Mouse (Mus musculus): ENCODE data around the gene 1110051M20Rik. TPM values are rescaled to one million over a fixed set of nuclear protein-coding genes. Genes with fewer than 3 reads are reported as not detected.

1110051M20Rik gene
- polyA plus RNA-seq, 1 experiment, result not detected

DNA sequence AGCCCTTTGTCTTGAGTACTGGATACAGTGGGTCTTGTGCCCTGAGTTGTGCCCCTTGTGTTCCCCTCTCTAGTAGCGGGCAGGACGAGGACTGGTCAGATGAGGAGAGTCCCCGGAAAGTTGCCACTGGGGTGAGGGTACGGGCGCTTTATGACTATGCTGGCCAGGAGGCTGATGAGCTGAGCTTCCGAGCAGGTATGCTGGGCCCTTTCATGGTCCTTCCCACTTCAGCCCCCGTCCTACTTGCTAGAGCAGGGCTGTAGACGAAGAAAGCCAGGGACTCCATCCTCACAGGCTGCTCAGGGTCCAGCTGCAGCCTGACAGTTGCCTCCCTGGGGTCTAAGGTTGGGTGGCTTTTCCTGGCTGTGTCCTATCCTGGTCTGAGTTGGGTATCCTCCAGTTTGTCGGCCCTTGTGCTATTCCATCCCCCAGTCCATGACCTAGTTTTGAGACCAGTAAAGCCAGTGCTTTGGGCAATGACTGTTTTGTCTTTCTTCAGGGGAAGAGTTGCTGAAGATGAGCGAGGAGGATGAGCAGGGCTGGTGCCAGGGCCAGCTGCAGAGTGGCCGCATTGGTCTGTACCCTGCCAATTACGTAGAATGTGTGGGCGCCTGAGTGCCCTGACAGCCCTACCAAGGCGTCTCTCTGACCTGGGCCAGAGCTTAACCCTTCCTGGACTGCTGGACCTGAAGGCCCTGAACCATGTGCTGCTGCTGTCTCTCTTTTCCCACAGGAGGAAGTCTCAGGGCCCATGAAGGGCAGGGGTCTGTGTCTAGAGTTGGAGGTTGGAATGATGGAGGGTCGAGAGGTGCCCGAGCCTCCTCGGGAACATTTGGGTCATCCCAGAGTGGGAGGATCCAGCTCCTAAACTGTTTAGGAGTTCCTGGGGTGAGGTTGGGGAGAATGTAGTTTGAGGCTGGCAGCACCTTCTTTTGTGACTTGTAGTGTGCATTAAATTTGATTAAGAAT lies 180.5 kb downstream of the 1110051M20Rik start:
- Histone ChIP-seq H3K4me3 (ENCODE audit: insufficient read depth, low read depth, low read length) (peak overlapping the region; percentile 71), H3K4me1 (ENCODE audit: control insufficient read depth, insufficient read depth, low read length) (peaks cover 10% of the 10 kb centered on the region), H3K27ac (ENCODE audit: insufficient read depth, low read depth, low read length) (peak overlapping the region; percentile 68; the same call in 1 of the 2 replicates)
- no peak for TF ChIP-seq CTCF (IDR thresholded peaks at IDR 0.05; ENCODE audit: insufficient read depth, low read depth, low read length)
- no peak for TF ChIP-seq POLR2A (IDR thresholded peaks at IDR 0.05; ENCODE audit: insufficient read depth, low read depth, low read length)
- WGBS, result 81% methylated on average over 17 of the region's 17 CpGs

DNA sequence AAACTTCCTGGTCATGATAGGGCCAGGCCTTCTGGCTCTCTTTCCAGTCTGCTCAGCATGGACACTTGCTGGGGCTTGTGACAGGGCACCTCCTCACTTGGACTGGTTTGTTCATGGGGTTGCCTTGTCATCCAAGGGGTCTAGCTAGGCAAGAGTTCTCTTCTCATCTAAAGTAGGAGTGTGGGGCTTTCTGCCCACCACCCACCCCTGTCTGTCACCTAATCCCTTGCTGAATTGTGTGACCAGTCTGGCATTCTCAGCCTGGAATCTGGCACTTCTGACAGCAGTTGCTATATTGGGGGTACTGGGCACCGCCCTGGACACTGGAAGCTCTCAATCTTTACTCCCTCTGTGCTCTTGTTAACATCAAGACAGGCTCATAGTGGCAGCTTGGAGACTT lies 185.0 kb downstream of the 1110051M20Rik start:
- 89% methylated on average over 1 of the region's 1 CpGs for WGBS
- TF ChIP-seq CTCF (IDR thresholded peaks at IDR 0.05; ENCODE audit: insufficient read depth, low read depth, low read length) (no peak), POLR2A (IDR thresholded peaks at IDR 0.05; ENCODE audit: insufficient read depth, low read depth, low read length) (no peak)
- Histone ChIP-seq H3K4me3 (ENCODE audit: insufficient read depth, low read depth, low read length) (no peak overlapping the region), H3K27ac (ENCODE audit: insufficient read depth, low read depth, low read length) (no peak overlapping the region), H3K4me1 (ENCODE audit: control insufficient read depth, insufficient read depth, low read length) (peaks cover 23% of the 10 kb centered on the region)

DNA sequence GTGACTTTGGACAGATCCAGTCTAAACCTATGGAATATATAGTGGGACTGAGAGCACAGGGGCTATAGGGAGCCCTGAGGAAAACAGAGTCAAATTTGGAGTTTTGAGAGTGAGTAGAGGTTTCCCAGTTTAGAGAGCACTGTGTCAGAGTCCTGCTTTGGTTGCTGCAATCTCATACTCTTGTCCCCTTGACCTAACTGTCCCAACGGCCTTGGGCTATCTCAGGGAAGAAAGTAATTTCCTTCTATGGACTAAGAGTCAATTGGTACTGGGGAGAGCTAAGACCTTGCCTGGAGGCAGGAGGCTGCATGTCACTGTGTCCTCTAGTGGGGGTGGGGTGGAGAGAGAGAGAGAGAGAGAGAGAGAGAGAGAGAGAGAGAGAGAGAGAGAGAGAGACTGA lies 185.7 kb downstream of the 1110051M20Rik start:
- Histone ChIP-seq H3K4me3 (ENCODE audit: insufficient read depth, low read depth, low read length) (no peak overlapping the region), H3K4me1 (ENCODE audit: control insufficient read depth, insufficient read depth, low read length) (peaks cover 18% of the 10 kb centered on the region), H3K27ac (ENCODE audit: insufficient read depth, low read depth, low read length) (no peak overlapping the region)
- WGBS, result 61% methylated on average over 1 of the region's 1 CpGs
- TF ChIP-seq CTCF (IDR thresholded peaks at IDR 0.05; ENCODE audit: insufficient read depth, low read depth, low read length), result no peak
- no peak for TF ChIP-seq POLR2A (IDR thresholded peaks at IDR 0.05; ENCODE audit: insufficient read depth, low read depth, low read length)

DNA sequence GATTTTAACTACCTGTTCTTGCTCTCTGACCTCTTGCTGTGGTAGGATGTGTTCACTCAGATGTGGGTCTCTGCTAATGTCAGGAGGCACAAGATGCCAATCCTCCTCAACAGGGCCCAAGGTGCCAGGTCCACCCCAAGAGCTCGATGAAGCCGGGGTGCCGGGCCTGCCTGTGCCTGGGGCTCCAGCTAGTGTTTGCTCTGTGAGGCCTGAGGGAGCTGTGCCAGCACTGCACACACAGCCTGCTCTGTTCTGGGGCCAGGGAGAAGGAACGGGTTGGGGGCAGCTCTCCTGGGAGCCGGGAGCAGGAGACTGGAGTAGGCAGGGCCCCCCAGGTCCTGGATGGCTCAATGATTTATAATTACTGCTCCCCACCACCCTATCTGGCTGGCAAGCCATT lies 186.4 kb downstream of the 1110051M20Rik start:
- 36% methylated on average over 5 of the region's 5 CpGs for WGBS
- Histone ChIP-seq H3K4me3 (ENCODE audit: insufficient read depth, low read depth, low read length) (peak overlapping the region; percentile 53), H3K4me1 (ENCODE audit: control insufficient read depth, insufficient read depth, low read length) (peaks cover 18% of the 10 kb centered on the region), H3K27ac (ENCODE audit: insufficient read depth, low read depth, low read length) (0 out of 2 replicates have a peak overlapping the region, but pooled peaks have one; percentile 2)
- TF ChIP-seq POLR2A (IDR thresholded peaks at IDR 0.05; ENCODE audit: insufficient read depth, low read depth, low read length), result no peak
- TF ChIP-seq CTCF (IDR thresholded peaks at IDR 0.05; ENCODE audit: insufficient read depth, low read depth, low read length), result no peak

DNA sequence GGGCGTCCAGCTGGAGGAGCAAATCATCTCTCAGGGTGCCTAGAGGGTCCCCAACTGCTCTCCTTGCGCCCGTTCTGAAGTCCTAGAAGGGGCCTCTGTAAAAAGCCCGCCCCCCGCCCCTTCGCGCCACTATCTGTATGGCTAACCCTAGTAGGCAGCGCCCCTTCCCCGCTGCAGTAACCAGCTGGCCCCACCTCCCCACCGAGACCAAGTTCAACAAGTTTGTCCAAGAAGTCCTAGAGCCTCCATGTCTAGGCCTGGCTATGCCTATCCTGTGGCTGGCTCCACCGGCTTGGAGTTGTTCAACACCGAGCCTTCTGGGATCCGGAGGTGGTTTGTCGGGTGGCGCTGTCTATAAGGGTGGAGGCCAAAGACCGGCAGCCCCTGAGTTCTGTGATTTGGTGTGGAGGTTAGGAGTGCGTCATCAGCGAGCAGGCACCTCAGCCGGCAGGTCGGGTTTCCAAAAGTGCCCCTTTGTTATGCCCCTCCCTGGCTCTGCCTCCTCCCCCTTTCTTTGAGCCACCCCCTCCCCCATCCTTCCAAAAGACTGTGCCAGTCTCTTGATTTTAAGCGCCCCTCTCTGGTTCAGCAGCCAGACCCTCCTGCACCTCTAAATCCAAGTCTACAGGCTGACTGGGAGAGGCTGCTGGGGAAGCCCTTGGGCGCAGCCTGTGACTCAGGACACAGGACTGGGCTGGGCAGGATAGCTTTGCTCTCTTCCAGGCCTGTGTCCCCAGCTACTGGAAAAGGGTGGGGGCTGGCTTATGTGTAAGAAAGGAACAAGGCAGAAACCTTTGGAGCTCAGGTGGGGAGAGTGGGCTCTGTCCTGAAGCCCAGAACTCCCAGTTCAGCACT lies 187.2 kb downstream of the 1110051M20Rik start:
- Histone ChIP-seq H3K4me3 (ENCODE audit: insufficient read depth, low read depth, low read length) (peak overlapping the region; percentile 53), H3K4me1 (ENCODE audit: control insufficient read depth, insufficient read depth, low read length) (peaks cover 18% of the 10 kb centered on the region), H3K27ac (ENCODE audit: insufficient read depth, low read depth, low read length) (0 out of 2 replicates have a peak overlapping the region, but pooled peaks have one; percentile 2)
- 3% methylated on average over 22 of the region's 22 CpGs for WGBS
- TF ChIP-seq CTCF (IDR thresholded peaks at IDR 0.05; ENCODE audit: insufficient read depth, low read depth, low read length) (no peak), POLR2A (IDR thresholded peaks at IDR 0.05; ENCODE audit: insufficient read depth, low read depth, low read length) (no peak)

DNA sequence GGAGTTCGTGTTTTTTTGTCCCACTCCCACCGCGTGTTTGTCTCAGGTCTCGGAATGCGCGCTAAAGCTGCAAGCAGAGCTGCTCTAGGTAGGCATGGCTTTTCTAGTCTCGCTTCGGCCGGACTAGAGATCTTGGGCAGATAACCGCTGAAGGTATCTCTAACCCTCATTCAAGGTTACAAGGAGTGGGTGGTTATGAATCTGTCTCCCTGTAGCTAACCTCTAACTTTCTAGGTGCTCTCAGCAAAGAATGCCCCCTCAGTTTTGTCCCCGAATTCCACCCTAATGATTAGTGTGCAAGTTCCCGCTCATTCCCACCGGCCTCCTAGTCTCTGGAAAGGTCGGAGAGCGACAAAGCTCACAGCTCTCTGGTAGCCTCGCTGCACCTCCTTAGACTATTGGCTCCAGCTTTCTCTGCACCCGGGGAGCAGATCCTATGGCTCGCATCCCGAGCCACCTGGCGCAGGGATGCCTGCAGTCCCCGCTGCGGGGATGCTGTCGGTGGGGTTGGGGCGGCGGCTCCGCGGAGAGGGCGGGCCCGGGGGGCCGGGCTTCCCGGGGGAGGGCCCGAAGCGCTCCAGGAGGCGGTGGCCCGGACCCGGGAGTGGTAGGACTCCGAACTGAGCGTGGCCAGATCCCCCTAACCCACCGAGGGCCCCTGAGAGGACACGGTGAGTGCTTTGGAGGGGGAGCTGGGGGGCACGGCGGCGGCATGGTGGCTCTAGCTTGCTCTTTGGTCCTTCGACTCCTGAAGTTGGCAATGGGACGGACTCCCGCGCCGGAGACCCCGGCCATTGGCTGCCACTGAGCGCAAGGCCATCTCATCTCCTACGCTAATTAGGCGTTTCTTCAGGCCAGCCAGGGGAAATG lies 188.0 kb downstream of the 1110051M20Rik start:
- Histone ChIP-seq H3K27ac (ENCODE audit: insufficient read depth, low read depth, low read length) (no peak overlapping the region), H3K4me3 (ENCODE audit: insufficient read depth, low read depth, low read length) (peak overlapping the region; percentile 53), H3K4me1 (ENCODE audit: control insufficient read depth, insufficient read depth, low read length) (peaks cover 18% of the 10 kb centered on the region)
- TF ChIP-seq POLR2A (IDR thresholded peaks at IDR 0.05; ENCODE audit: insufficient read depth, low read depth, low read length) (0 out of 2 replicates have a peak, but pooled peaks have one; percentile 27), CTCF (IDR thresholded peaks at IDR 0.05; ENCODE audit: insufficient read depth, low read depth, low read length) (no peak)
- 1% methylated on average over 52 of the region's 52 CpGs for WGBS

DNA sequence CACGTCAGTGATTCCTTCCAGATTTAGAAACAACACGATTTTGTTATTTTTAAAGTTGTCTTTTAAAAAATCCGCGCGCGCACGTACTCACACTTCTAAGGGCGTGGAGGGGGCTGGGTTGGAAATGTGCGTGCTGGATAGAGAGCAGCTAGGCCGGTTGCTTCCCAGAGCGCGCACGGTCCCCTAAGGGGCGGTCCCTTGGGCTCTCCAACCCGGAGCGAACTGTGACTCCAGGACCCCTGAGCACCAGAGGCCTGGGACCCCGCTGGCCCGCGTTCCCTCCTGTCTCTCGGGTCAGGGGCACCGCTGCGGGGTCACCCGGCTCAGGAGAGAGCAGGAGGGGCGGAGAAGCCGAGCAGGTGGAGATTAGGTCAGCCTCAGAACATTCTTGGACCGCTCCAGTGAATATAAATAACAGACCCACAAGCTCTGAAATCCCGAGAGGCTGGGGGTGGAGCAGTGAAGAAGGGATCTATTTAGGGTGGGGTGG lies 188.8 kb downstream of the 1110051M20Rik start, which contains the start of gene Pacsin3:
Gene Pacsin3, plus strand, starts transcription at position 294 of the 490 bp plus-strand sequence.
- H3K4me1 ChIP-seq (ENCODE audit: control insufficient read depth, insufficient read depth, low read length), result peaks cover 18% of the 10 kb centered on the region
- H3K4me3 ChIP-seq (ENCODE audit: insufficient read depth, low read depth, low read length), result peak within 1 kb of the TSS; percentile 53
- no peak within 1 kb of the TSS for H3K27ac ChIP-seq (ENCODE audit: insufficient read depth, low read depth, low read length)
- TF ChIP-seq POLR2A (IDR thresholded peaks at IDR 0.05; ENCODE audit: insufficient read depth, low read depth, low read length) (no peak), CTCF (IDR thresholded peaks at IDR 0.05; ENCODE audit: insufficient read depth, low read depth, low read length) (no peak)
- 4% methylated on average over 27 of the region's 27 CpGs for WGBS
